Mouse (Mus musculus) thymus, postnatal 25 days (tissue): ENCODE data around the gene Hcls1.

ENCODE experiments used
- DNase-seq: peaks from one replicate; pipeline ENCODE4 v3.0.0; 2022

Gene Hcls1

DNA sequence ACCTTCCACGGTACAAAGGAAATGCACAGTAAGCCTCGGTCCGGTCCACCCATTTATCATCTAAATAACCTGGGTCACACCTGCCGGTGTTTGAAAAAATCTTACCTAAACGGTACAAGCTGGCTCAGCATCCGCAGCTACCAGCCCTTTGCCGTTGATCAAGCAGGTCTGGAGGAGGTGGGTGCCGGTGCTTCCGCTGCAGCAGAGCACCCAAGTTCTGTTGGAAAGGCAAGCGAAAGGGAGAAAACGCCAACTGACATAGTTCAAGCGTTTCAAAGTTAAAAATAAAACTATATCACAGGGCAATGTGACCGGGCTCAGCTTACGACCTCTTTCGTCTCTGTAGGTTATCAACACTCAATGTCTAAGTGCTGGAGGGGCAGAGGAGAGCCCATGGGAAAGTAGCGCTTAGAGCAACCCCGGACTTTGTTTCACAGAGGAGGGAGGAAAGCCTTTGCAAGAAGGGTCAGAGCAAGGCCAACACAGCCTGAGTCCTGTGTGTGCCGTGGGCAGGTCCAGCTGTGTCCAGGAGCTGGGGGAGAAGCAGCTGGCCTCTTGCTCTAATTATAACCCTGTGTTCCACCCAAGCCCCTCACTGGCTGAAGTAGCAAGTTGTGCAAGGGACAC is 55.3 kb downstream of the Hcls1 start, which contains the start of gene Fbxo40:
Gene Fbxo40, minus strand, starts transcription at position 469 of the 627 bp plus-strand sequence.
- no peak for DNase-seq

DNA sequence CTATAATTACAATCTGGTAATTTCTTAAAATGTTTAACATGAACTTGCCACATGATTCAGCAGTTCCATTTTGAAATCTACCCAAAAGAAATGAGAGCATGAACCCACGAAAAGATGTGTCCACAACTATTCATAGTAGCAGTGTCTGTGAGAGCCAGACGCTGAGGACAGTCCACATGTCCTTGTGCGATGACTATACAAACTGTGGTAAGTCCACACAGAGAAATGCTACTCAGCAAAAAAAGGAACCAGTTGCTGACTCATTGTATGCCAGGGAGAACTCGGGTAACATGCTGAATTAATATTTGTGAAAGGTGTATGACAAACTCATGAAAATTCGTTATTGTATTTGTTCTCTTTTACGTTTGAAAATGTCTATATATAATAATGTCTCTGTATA is 62.9 kb downstream of the Hcls1 start:
- no peak for DNase-seq

DNA sequence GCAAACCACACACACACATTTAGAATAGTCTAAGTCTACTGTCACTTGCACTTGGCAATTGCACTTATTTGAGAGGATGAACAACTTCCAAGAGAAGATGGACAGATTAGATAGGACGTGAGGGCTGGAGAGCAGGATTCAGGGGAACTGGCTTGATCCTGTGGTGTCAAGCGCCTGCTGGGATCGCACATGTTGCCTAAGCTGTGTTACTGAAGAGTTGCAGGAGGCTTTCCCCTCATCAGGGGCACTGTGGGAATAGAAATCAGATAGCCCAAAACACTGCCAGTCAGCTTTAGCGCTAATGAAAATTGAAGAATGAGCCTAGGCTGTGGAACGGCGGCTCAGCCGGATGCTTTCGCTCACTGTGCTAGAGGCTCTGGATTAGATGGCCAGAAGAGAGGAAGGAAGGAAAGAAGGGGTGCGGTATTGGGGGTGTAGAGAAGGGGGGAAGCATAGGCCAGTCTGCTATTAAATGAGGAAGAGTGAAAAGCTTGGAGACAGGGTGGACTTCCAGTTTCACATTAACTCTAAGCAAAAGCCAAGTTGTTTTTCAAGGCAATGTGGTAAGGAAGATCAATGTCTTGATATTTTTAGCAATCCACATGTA is 64.7 kb downstream of the Hcls1 start:
- no peak for DNase-seq

DNA sequence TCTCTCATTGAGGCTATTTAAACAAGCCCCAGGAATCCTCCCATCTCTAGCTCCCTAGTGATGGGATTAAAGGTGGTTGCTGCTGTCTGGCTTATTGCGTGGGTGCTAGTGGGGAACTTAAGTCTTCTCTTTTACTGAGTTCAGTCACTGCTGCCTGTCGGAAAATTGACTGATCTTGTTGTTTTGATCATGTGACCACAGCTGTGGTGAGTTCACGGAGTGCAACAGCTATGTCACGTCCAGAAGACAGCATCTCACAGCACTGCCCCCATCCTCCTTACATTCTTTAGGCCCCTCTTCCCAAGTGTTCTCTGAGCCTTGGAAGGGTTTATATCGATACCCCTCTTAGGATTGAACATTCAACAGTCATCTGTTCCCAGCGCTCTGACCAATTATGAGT is 74.5 kb downstream of the Hcls1 start:
- DNase-seq = no peak

DNA sequence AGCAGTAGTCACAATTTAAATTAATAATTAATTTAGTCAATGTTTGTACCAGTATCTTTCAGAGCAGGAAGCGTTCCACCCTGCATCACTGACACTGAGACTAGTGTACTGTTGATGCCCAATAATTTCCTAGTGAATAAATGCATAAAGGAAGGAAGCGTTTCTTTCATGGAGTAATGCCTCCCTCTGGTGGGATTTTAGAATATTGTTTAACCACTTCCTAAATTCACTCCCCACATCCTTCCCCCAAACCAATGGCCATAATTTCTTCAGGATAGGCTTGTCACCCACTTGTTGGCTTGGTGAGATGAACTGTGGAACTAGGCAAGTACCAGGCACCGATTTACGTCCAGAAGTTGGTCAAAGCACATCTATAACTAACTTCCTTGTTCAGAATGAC is 75.6 kb downstream of the Hcls1 start:
- DNase-seq = peak; percentile 28

DNA sequence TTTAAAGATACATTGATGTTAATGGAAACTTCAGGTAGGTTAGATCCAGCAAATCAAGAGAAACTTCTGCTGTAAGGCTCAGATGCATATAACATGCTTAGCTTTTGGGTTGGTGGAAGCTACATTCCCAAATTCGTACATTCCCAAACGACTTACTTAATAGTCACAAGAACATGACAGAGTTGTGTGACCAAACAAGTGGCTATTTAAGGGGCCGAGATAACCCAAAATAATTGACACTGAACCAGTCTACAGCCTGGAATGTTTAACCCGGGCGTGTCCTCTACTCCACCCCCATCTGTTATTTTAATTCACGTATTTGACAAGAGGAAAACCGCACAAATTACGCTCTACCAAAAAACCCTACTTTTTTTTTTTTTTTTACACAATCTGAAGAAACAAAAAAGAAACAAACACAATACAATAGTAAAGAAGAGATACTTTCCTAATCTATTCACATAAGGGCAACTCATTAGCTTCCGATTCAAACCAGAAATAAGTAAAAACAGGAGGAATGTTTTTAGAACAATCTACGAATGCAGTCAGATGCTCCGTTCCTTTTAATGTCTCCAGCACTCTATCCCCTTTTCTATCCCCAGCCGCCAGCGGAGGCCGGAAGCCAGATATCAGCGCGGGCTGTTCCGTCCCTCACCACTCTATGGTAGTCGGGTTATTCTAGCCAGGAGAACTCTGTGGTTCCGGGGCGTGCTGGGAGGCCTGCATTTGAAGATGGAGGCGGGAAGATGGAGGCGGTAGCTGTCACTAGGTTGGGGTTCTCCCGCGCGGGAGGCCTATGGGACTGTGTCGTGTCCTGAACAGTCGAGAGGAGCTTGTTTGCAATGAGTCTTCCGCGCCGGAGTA is 76.5 kb downstream of the Hcls1 start, which contains the start of gene Polq:
Gene Polq, plus strand, starts transcription at position 726 of the 861 bp plus-strand sequence.
- peak; percentile 94 for DNase-seq

DNA sequence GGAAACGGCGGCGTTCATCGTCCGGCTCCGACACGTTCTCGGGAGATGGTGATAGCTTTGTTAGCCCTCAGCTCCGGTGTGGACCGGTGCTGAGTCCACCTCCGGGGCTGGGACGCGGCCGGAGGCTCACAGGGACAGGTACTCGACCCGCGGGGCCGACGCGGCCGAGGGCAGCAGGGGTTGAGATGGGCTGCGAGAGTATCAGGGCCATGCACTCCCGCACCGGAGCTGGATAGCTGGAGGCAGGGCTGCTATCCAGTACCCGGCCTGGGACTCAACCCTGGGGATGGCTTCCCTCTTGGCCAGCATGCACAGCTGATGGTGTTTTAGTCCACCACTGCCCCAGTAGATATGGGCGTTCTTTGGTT is 77.1 kb downstream of the Hcls1 start:
- no peak for DNase-seq

DNA sequence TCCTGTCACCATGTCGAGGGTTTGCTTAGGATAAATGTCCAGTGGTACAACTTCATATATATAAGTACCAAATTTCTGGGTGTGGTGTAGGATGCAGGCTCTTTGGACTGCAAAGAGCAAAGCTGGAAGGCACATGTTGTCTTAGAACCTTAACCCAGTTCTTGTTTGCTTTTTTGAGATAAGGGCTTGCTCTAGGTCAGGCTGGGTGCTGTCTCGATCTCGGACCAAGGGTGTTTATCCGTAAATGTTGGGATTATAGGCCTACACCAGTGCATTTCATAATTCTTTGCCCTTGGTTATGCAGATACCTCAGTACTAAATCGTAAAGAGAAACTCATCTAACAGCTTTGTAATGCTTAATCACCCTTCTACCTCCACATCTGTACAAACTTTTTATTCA is 77.6 kb downstream of the Hcls1 start:
- no peak for DNase-seq
